Mouse (Mus musculus) heart, adult 2 months (tissue): ENCODE results near the gene Ropn1l.

ENCODE experiments used
- CTCF ChIP-seq: fragments of 200-600 bp; IDR thresholded peaks from 2 replicates; pipeline ENCODE4 v1.8.1; 2022; ENCODE audit warnings: antibody characterized with exemption, mild to moderate bottlenecking, moderate library complexity
- EP300 ChIP-seq: fragments of 200-500 bp; IDR thresholded peaks from 2 replicates; pipeline ENCODE4 v1.6.1; 2011; ENCODE audit warnings: low read depth, low read length, control low read depth; ENCODE audit not compliant: insufficient read depth
- POLR2A ChIP-seq: fragments of 200-500 bp; IDR thresholded peaks from 2 replicates; pipeline ENCODE4 v1.6.1; 2011; ENCODE audit warnings: mild to moderate bottlenecking, low read depth, low read length, control low read depth; ENCODE audit not compliant: insufficient read depth

DNA sequence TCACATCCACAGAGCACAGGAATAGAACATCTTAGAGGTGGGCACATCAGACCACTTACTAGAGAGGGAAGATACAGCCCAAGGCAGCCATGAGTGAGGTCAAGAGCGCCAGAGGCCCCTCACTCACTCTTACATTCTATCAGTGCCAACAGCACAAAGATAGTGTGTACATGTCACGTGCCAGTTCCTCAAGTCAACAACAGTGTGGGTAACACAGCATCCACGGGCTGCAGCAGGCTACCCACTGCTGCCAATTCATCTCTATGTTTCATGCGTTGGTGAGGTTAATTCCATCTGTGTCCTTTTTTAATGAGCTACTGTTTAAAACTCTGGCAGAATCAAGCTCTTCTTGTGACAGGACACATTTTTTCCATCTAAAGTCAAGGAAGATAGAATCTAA is 10.8 kb downstream of the Ropn1l start:
- TF ChIP-seq POLR2A, result no peak
- TF ChIP-seq CTCF, result no peak
- TF ChIP-seq EP300, result no peak
